Mouse (Mus musculus) liver, embryonic 18 days (tissue): Measurements from ENCODE around the gene G6pdx. TPM values are rescaled to one million over a fixed set of nuclear protein-coding genes. Genes with fewer than 3 reads are reported as not detected.

ENCODE experiments used
- polyA plus RNA-seq: library from polyadenylated mRNA; depleted of rRNA; stranded (reverse); fragments of >200 nt; gene quantifications from 2 replicates; pipeline ENCODE4 v1.2.3, GENCODE M21; 2012; rRNA removed

G6pdx gene
- polyA plus RNA-seq: 23.5 and 26.4 TPM in 2 replicates

DNA sequence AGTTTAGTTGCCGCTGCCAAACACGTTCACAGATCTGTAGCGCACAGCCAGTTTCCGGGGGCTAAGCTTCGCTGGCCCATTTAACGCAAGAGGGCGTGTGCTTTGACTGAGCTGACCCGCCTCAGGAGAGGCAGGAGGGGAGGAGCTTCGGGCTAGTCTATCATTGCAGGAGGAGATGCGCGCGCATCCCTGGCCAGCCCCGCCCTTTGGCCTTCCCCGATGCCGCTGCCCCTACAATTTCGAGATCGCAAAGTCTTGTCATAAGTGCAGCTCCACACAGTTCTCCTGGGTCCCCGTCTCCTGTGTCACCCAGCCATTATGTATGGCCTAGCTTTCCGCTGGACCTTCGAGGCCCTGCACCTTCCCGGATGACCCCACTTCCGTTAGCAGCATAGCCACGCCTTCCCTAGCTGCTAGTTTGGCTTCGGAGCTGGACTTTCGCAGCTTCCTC, at the start of gene G6pdx:
Gene G6pdx (minus strand): TSS at position 369 of the 451 bp plus-strand sequence.

DNA sequence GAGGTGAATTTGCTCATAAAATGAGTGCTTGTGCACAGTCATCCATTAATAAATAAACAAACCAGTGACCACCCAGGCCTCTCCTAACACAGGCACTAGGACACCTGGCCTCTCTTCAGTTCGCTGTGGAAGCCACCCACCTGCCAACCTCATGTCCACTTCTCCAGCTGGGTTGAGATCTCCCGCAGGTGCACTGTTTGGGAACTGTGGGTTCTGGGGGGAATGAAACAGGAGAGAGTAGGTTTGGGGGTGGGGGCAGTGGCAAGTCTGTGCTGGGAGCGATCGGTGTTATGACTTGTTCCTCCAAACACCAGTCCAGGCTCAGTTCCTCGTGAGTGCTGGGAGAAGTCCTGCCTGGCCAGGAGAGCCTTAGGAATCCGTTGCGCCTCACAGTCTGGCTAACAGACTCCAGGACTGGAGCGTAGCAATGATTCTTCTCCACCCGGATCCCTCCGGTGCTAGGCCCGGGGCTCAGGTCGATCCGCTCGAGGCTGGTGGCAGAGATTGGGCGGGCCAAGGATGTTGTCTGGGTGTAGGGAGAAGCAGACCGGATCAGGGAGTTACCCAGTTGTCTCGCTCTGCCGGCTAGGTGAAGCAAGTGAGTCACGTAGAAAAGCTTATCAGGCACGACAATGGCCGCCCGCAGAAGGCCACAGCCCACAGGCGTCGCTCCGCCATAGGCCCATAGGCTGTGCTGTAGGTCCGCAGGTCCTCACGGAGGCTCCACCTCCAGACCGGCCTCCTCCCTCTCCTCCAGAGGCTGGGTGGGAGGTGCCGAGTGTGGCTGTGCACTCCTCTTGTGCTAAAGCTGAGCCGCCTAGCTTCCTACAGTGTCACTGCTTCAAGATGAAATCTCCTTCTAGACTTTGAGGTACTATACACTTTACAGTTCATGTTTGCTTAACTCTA, 36.2 kb downstream of the G6pdx start, which contains the start of the genes Fam3a and Ikbkg:
Gene Fam3a (minus strand): TSS at position 738 of the 909 bp plus-strand sequence.
Gene Ikbkg (plus strand): TSS at position 756 of the 909 bp plus-strand sequence.

DNA sequence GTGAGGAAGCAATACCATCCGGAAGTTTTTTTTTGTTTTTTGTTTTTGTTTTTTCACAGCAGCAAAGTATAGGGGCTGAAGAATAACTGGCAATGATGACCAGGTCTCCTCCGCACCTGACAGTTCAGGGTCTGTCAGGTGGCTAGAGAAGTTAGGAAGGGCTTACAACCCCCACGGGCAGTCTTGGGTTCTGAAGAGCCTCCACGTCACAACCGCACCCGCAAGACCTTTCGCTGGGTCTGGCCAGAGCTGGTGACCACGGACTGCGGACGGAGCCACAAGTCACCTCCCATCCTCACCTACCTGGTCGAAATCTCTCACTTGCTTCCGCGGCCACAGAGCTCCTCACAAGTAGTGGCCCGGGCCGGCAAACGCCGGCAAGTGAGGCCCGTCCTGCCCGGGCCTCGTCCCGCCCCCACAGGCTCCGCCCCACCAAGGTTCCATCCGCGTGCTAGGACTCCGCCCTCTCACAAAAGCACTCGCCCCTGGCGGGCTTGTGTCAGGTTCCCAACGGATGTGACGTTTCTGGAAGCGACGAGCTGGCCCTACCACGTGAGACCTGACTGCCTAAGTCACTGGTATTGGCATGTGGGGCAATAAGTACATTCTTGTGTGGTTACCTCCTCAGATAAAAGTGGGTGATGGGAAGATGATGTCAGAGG, 56.0 kb downstream of the G6pdx start, which contains the start of the genes Ubl4a and Slc10a3:
Gene Ubl4a (minus strand): TSS at position 331 of the 662 bp plus-strand sequence.
Gene Slc10a3 (minus strand): TSS at position 462 of the 662 bp plus-strand sequence.

Other genes with a start within 250 kb of the G6pdx start
- 78.2 and 95.5 TPM in 2 replicates for gene Flna, start 179.4 kb downstream of the G6pdx start, polyA plus RNA-seq
- 21.0 and 25.4 TPM in 2 replicates for gene Emd, start 174.5 kb downstream of the G6pdx start, polyA plus RNA-seq
- 1,323 and 1,359 TPM in 2 replicates for gene Rpl10, start 158.4 kb downstream of the G6pdx start, polyA plus RNA-seq
- gene Taz, start 147.3 kb downstream of the G6pdx start, polyA plus RNA-seq: 27.9 and 31.7 TPM in 2 replicates
- 12.3 and 12.4 TPM in 2 replicates for gene Dnase1l1, start 146.9 kb downstream of the G6pdx start, polyA plus RNA-seq
- gene Atp6ap1, start 132.1 kb downstream of the G6pdx start, polyA plus RNA-seq: 78.4 and 81.0 TPM in 2 replicates
- 114 and 163 TPM in 2 replicates for gene Gdi1, start 124.2 kb downstream of the G6pdx start, polyA plus RNA-seq
- gene Fam50a, start 116.2 kb downstream of the G6pdx start, polyA plus RNA-seq: 17.1 and 18.8 TPM in 2 replicates
- 2.4 and 3.7 TPM in 2 replicates for gene Plxna3, start 100.1 kb downstream of the G6pdx start, polyA plus RNA-seq
- 42.7 and 52.1 TPM in 2 replicates for gene Lage3, start 75.6 kb downstream of the G6pdx start, polyA plus RNA-seq
- gene Ubl4a, start 56.0 kb downstream of the G6pdx start, polyA plus RNA-seq: 19.6 and 21.6 TPM in 2 replicates
- gene Slc10a3, start 55.8 kb downstream of the G6pdx start, polyA plus RNA-seq: 4.5 and 4.9 TPM in 2 replicates
- gene Fam3a, start 35.9 kb downstream of the G6pdx start, polyA plus RNA-seq: 13.7 and 15.3 TPM in 2 replicates
- 18.2 and 19.2 TPM in 2 replicates for gene Ikbkg, start 35.9 kb downstream of the G6pdx start, polyA plus RNA-seq
- not detected in 2 replicates for gene Gm6880, start 52.2 kb upstream of the G6pdx start, polyA plus RNA-seq
- gene Olfr1326-ps1, start 145.7 kb upstream of the G6pdx start, polyA plus RNA-seq: not detected in 2 replicates
- not detected in 2 replicates for gene Olfr1325, start 163.5 kb upstream of the G6pdx start, polyA plus RNA-seq
- gene Gm5640, start 216.4 kb upstream of the G6pdx start, polyA plus RNA-seq: 0.02 and 0.04 TPM in 2 replicates